Mouse (Mus musculus) megakaryocyte-erythroid progenitor cell, adult 5 weeks (primary cell): ENCODE measurements around the gene Lrit2. TPM values are rescaled to one million over a fixed set of nuclear protein-coding genes. Genes with fewer than 3 reads are reported as not detected.

Source experiments
- polyA plus RNA-seq: library from polyadenylated mRNA; stranded (reverse); fragments of >175 nt; gene quantifications from 2 replicates; pipeline ENCODE4 v1.2.3, GENCODE M21; 2012

Gene Lrit2
- polyA plus RNA-seq, result not detected in 2 replicates

DNA sequence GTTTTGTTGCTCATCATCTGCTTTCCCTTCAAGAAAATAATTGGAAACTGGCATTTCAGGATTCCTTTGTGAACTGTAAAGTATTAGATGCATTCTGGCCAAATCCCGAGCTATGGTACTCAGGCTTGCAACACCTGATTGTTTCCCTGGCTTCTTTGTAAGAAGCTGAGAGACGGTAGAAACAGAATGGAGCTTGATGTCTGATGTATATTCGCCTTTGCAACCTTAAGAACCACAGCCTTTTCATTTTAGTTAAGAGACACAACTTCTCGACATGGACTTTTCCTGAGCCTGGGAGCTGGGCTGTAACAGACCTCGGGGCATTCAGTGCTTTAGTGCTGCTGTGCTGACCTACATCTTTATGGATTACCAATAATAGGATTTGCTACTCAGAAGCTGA, at the start of gene Lrit2:
Gene Lrit2 (plus strand): TSS at position 301 of the 400 bp plus-strand sequence.

GRCm38 (mm10) chr14:37048914-37049410, 18.8 kb upstream of the Lrit2 start, which contains the start of gene Rgr:
Gene Rgr (minus strand): TSS chr14:37048964.

GRCm38 (mm10) chr14:37097956-37098530, 30.3 kb downstream of the Lrit2 start, which contains the start of gene Cdhr1:
Gene Cdhr1 (minus strand): TSS chr14:37098347.

GRCm38 (mm10) chr14:37113922-37114321, 46.2 kb downstream of the Lrit2 start, which contains the start of gene 2610528A11Rik:
Gene 2610528A11Rik (minus strand): TSS chr14:37114022.

Other genes with a start within 250 kb of the Lrit2 start
- gene Ccser2, start 99.2 kb upstream of the Lrit2 start, polyA plus RNA-seq, result 0.93 and 1.4 TPM in 2 replicates
- not detected in 2 replicates for gene Rgr, start 19.0 kb upstream of the Lrit2 start, polyA plus RNA-seq
- not detected in 2 replicates for gene Lrit1, start 13.1 kb upstream of the Lrit2 start, polyA plus RNA-seq
- gene Cdhr1, start 30.4 kb downstream of the Lrit2 start, polyA plus RNA-seq, result not detected in 2 replicates
- 0.10 and 0.40 TPM in 2 replicates for gene 2610528A11Rik, start 46.1 kb downstream of the Lrit2 start, polyA plus RNA-seq
- 22.1 and 27.6 TPM in 2 replicates for gene Ghitm, start 67.3 kb downstream of the Lrit2 start, polyA plus RNA-seq